Mouse (Mus musculus) liver, embryonic 13.5 days (tissue): ENCODE data around the gene Anks1. TPM values are rescaled to one million over a fixed set of nuclear protein-coding genes. Genes with fewer than 3 reads are reported as not detected.

ENCODE experiments used
- ATAC-seq: fragments of 200-750 bp; cut with Nextera tagmentation; 2 replicates; pipeline ENCODE4 v1.8.0; 2017; ENCODE audit warnings: low read depth, mild to moderate bottlenecking, moderate number of reproducible peaks, moderate library complexity
- DNase-seq: peaks from one replicate; pipeline ENCODE4 v3.0.0; 2022
- H3K27ac ChIP-seq: fragments of 300-500 bp; sonication (generic); 2 replicates; pipeline ENCODE4 v1.5.1; 2015; ENCODE audit warnings: moderate library complexity, mild to moderate bottlenecking, inconsistent platforms
- H3K27me3 ChIP-seq: fragments of 300-500 bp; sonication (generic); 2 replicates; pipeline ENCODE4 v1.6.1; 2015; ENCODE audit warnings: mild to moderate bottlenecking, inconsistent platforms
- H3K36me3 ChIP-seq: fragments of 300-500 bp; sonication (generic); 2 replicates; pipeline ENCODE4 v1.6.1; 2015; ENCODE audit warnings: mild to moderate bottlenecking, inconsistent platforms
- H3K4me1 ChIP-seq: fragments of 300-500 bp; sonication (generic); replicated peaks from 2 replicates; pipeline ENCODE4 v1.6.1; 2015; ENCODE audit warnings: inconsistent platforms
- H3K4me2 ChIP-seq: fragments of 300-500 bp; sonication (generic); 2 replicates; pipeline ENCODE4 v1.6.1; 2015; ENCODE audit warnings: inconsistent platforms, mild to moderate bottlenecking, moderate library complexity
- H3K4me3 ChIP-seq: fragments of 300-500 bp; sonication (generic); replicated peaks from 2 replicates; pipeline ENCODE4 v1.5.1; 2015; ENCODE audit warnings: mild to moderate bottlenecking, inconsistent platforms
- H3K9ac ChIP-seq: fragments of 300-500 bp; sonication (generic); 2 replicates; pipeline ENCODE4 v1.6.1; 2015; ENCODE audit warnings: mild to moderate bottlenecking, inconsistent platforms
- H3K9me3 ChIP-seq: fragments of 300-500 bp; sonication (generic); replicated peaks from 2 replicates; pipeline ENCODE4 v1.6.1; 2016; ENCODE audit warnings: inconsistent platforms
- WGBS: fragments of 180-500 bp; shearing (Covaris S2); methylation state at CpG from one replicate; pipeline ENCODE4 v1.1.7; 2015; ENCODE audit not compliant: insufficient replicate concordance; 5-methylcytosine and 5-hydroxymethylcytosine counted together
- polyA plus RNA-seq: library from polyadenylated mRNA; unstranded; fragments of >200 nt; fragmentation: Nextera tagmentation; extraction: Ambion mirVana; gene quantifications from 2 replicates; pipeline ENCODE4 v1.2.1, GENCODE M21; 2015

Anks1 gene
- polyA plus RNA-seq, 1 experiment from 2014 or later = 3.1 TPM

DNA sequence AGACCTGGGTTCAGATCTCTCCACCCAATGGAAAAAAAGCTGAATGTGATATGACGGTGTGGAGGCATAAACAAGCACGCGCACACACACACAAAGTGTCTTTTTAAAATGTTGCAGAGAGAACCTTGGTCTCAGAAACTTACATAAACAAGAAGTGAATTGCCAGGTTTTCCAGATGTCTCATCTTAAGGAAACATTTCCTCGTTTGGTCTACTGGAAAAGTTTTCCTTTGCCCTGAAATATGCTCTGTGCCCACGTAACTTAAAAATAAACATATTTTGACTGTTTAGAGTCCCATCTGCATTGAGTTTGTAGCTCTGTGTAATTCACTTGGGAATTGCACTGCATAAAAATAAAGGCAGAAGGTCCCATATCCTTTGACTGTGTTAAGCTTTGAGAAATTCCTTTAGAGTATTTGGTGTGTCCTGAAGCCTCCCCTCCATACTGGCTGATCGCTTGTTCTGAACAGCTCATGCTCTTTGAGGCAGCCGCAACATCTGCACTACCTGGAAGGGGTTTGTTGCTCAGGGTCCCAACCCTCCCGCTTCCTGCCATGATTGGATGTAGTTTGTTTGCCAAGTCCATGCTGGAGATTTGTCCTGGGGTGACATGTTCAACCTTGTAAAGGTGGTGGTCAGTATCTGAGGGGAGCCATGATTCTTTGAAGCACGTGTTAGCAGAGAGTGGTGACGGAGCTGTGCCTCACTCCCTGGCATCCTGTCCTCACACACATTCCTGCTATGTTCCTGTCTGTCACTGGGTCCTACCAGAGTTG, 25.2 kb downstream of the Anks1 start:
- DNase-seq (no peak), ATAC-seq (no peak)
- Histone ChIP-seq H3K9ac (no peak overlapping the region), H3K36me3 (no peaks in the 10 kb centered on the region), H3K4me1 (peaks cover 14% of the 10 kb centered on the region; the same call in 1 of the 2 replicates), H3K27ac (no peak overlapping the region), H3K4me2 (no peak overlapping the region), H3K4me3 (no peak overlapping the region), H3K27me3 (no peaks in the 10 kb centered on the region), H3K9me3 (no peaks in the 10 kb centered on the region)
- 81% methylated on average over 10 of the region's 10 CpGs for WGBS

DNA sequence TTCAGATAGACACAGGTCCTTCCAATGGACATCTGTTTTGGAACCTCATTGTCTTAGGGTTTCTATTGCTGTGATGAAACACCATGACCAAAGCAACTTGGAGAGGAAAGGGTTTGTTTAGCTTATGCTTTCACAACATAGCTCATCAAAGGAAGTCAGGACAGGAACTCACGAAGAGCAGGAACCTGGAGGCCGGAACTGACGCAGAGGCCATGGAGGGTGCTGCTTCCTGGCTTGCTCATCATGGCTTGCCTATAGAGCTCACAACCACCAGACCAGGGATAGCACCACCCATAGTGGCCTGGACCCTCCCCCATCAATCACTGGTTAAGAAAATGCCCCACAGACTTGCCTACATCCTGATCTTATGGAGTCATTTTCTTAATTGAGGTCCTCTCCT, 26.0 kb downstream of the Anks1 start:
- Histone ChIP-seq H3K4me3 (no peak overlapping the region), H3K9ac (no peak overlapping the region), H3K36me3 (no peaks in the 10 kb centered on the region), H3K4me1 (peaks cover 15% of the 10 kb centered on the region), H3K9me3 (no peaks in the 10 kb centered on the region), H3K4me2 (no peak overlapping the region), H3K27ac (no peak overlapping the region), H3K27me3 (no peaks in the 10 kb centered on the region)
- ATAC-seq (no peak), DNase-seq (no peak)
- 54% methylated on average over 3 of the region's 3 CpGs for WGBS

DNA sequence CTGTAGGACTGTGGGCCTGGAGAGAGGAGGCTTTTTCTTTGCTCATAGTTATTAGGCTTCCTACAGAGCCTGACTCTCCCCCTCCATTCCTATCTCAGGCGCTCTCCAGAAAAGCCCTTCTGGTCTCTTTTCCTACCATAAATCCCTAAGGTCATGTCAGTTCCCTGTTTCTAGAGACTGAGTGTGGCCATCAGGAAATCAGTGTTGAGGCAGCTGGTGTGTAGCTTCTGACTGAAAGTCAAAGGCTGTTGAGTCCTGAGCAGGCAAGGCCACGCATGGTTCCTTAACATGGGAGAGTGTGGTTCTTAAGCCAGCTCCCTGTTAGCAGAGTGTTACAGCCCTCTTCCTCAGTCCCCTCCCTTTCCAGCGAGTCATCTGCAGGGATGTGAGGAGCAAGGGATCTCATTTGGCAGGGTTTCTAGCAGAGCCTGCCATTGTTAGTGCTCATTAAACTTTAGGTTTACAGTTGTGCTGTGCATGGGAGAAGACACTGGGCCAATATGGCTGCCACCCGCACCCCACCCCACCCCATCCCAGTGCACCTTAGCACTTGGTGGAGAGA, 28.0 kb downstream of the Anks1 start:
- DNase-seq = no peak
- WGBS = 77% methylated on average over 4 of the region's 4 CpGs
- H3K9me3 ChIP-seq = no peaks in the 10 kb centered on the region

GRCm38 (mm10) chr17:27938121-27938754, 29.1 kb downstream of the Anks1 start:
- Histone ChIP-seq H3K4me2 (no peak overlapping the region), H3K9ac (no peak overlapping the region), H3K4me3 (no peak overlapping the region), H3K36me3 (no peaks in the 10 kb centered on the region), H3K27me3 (no peaks in the 10 kb centered on the region), H3K27ac (no peak overlapping the region), H3K9me3 (no peaks in the 10 kb centered on the region), H3K4me1 (peaks cover 20% of the 10 kb centered on the region)
- ATAC-seq = no peak
- 64% methylated on average over 12 of the region's 12 CpGs for WGBS
- no peak for DNase-seq

More for the DNA sequence above, 28.0 kb downstream of the Anks1 start:
- Histone ChIP-seq H3K36me3 (no peaks in the 10 kb centered on the region), H3K4me2 (no peak overlapping the region), H3K4me1 (peaks cover 20% of the 10 kb centered on the region), H3K4me3 (no peak overlapping the region), H3K27me3 (no peaks in the 10 kb centered on the region), H3K27ac (no peak overlapping the region), H3K9ac (no peak overlapping the region)
- ATAC-seq = no peak

DNA sequence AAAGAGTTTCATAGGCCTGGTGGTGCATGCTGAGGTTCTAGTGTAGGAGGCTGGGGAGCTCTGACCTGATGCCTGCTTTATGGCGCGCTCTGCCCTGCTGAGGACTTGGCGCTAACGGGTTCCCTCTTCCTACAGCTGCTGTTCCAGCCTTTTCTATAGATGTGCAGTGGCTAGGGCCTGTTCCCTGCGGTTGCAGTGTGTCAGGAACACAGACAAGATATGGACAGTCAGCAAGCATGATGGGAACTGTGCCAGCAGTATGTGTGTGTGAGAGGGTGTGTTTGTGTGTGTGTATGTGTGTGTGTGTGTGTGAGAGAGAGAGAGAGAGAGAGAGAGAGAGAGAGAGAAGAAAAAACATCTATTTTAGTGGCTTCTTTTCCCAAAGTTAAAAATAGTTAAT, 29.9 kb downstream of the Anks1 start:
- Histone ChIP-seq H3K4me1 (peaks cover 20% of the 10 kb centered on the region), H3K4me2 (no peak overlapping the region), H3K27ac (no peak overlapping the region), H3K4me3 (no peak overlapping the region), H3K27me3 (no peaks in the 10 kb centered on the region), H3K9ac (no peak overlapping the region), H3K36me3 (no peaks in the 10 kb centered on the region), H3K9me3 (no peaks in the 10 kb centered on the region)
- no peak for DNase-seq
- WGBS = 81% methylated on average over 5 of the region's 5 CpGs
- no peak for ATAC-seq

- 51% methylated on average over 4 of the region's 4 CpGs for WGBS
- DNase-seq (no peak), ATAC-seq (no peak)
Observed at GRCm38 (mm10) chr17:27940352-27940751, 31.2 kb downstream of the Anks1 start.

GRCm38 (mm10) chr17:27941178-27941577, 32.1 kb downstream of the Anks1 start:
- DNase-seq (no peak), ATAC-seq (no peak)
- peaks cover 33% of the 10 kb centered on the region for H3K4me1 ChIP-seq
- H3K27ac ChIP-seq = no peak overlapping the region
- H3K36me3 ChIP-seq = no peaks in the 10 kb centered on the region
- H3K4me2 ChIP-seq = no peak overlapping the region
- no peaks in the 10 kb centered on the region for H3K27me3 ChIP-seq
- no peak overlapping the region for H3K9ac ChIP-seq
- H3K9me3 ChIP-seq = no peaks in the 10 kb centered on the region
- whole genome bisulfite sequencing = 63% methylated on average over 5 of the region's 5 CpGs
- H3K4me3 ChIP-seq = no peak overlapping the region

More at GRCm38 (mm10) chr17:27940352-27940751, 31.2 kb downstream of the Anks1 start:
- Histone ChIP-seq H3K9ac (no peak overlapping the region), H3K9me3 (no peaks in the 10 kb centered on the region), H3K4me3 (no peak overlapping the region), H3K27ac (no peak overlapping the region), H3K27me3 (no peaks in the 10 kb centered on the region), H3K4me1 (peaks cover 24% of the 10 kb centered on the region), H3K4me2 (no peak overlapping the region), H3K36me3 (no peaks in the 10 kb centered on the region)

DNA sequence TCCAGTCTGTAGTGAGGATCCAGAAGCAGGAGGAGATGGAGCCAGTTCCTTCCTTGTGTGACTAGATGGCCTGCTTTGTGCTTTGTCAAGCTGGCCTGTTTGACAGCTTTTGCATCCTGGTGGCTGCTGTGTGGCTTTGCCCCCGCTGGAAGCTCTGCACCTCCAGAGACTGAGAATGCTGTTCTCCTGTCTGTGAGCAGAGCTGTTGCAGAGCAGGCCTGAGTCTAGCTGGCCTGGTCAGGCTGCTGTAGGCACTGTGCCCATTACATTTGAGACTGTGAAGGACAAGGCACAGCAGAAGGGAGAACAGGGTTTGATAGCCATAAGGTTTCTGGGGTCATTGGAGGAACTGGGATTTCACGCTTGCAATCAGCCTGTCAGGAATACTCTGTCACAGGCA, 32.6 kb downstream of the Anks1 start:
- WGBS = 63% methylated on average over 2 of the region's 2 CpGs
- H3K4me3 ChIP-seq = no peak overlapping the region
- no peak overlapping the region for H3K27ac ChIP-seq
- H3K27me3 ChIP-seq = no peaks in the 10 kb centered on the region
- H3K36me3 ChIP-seq = no peaks in the 10 kb centered on the region
- H3K4me2 ChIP-seq = no peak overlapping the region
- DNase-seq (no peak), ATAC-seq (no peak)
- peaks cover 35% of the 10 kb centered on the region for H3K4me1 ChIP-seq
- H3K9me3 ChIP-seq = no peaks in the 10 kb centered on the region
- H3K9ac ChIP-seq = no peak overlapping the region

DNA sequence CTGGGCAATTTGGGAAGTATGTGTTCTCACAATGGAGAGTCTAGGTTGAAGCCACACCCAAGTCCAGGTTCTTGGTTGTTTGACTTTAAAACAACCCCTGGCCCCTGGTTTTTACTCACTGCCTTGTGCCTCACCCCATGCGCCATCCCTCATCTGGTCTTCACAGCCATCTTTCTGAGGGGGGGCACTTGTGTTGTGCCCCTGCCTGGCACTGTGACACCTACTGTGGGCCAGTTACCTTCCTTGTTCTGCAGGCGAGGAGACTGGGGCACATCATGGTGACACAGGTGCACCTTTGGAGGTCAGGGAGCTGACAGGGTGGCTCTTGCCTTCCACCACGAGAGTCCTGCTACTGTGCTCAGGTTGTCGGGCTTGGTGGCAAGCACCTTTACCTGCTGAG, 33.0 kb downstream of the Anks1 start:
- Histone ChIP-seq H3K9me3 (no peaks in the 10 kb centered on the region), H3K4me1 (peaks cover 35% of the 10 kb centered on the region), H3K4me2 (no peak overlapping the region), H3K4me3 (no peak overlapping the region), H3K9ac (no peak overlapping the region), H3K27ac (no peak overlapping the region), H3K36me3 (no peaks in the 10 kb centered on the region), H3K27me3 (no peaks in the 10 kb centered on the region)
- 66% methylated on average over 4 of the region's 4 CpGs for WGBS
- no peak for DNase-seq
- no peak for ATAC-seq

DNA sequence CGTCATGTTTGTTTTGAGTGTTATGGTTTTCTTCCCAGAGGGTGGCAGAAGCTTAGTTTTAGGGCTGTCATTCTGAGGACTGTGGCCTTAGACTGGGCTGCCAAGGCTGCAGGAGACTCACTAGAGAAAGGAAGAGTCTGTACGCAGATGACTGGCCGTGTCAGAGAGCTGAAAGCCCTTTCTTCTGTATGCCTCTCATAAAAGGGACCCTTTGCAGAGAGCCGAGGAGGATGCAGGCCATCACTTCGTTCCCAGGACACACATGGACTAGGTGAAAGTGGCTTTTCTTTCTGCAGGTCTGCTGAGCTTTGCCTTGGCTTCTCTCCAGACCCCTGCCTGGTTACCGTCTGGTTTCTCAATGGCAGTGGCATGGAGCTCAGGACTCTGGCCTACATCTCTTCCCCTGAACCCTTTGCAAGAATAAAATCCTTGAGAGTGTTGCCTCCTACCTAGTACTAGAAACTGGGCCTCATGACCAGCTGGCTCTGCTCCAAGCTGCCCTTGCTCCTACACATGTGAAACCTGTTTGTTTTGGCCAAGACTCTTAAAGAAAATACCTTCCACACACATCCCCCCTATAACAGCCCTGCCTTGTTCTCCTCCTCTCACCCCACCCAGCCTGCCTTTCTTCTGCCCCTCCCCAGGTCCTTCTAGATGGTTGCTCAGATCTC, 36.6 kb downstream of the Anks1 start:
- DNase-seq = no peak
- no peak for ATAC-seq
- no peaks in the 10 kb centered on the region for H3K36me3 ChIP-seq
- H3K27ac ChIP-seq = no peak overlapping the region
- H3K4me2 ChIP-seq = no peak overlapping the region
- no peak overlapping the region for H3K9ac ChIP-seq
- no peaks in the 10 kb centered on the region for H3K9me3 ChIP-seq
- H3K27me3 ChIP-seq = no peaks in the 10 kb centered on the region
- WGBS = 72% methylated on average over 6 of the region's 6 CpGs
- peaks cover 14% of the 10 kb centered on the region for H3K4me1 ChIP-seq
- H3K4me3 ChIP-seq = no peak overlapping the region

DNA sequence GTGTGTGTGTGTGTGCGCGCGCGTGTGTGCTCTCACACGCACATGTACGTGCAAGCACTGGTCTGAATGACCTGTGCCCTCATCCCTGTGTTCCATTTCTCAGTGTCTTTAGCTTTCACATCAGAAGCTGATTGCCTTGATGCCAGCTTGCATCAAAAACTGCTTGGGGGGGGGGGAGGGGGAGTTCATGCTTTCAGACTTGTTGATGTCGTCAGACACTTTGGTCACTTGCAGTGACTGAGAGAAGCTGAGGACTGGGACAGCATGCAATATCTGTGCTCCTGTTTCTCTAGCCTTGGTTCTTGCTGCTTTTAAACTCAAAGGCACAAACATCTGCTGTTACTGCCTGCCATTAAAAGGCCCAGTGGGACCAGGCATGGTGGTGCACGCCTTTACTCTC, 37.3 kb downstream of the Anks1 start:
- Histone ChIP-seq H3K4me2 (no peak overlapping the region), H3K27me3 (no peaks in the 10 kb centered on the region), H3K9me3 (no peaks in the 10 kb centered on the region), H3K27ac (no peak overlapping the region), H3K4me1 (peaks cover 14% of the 10 kb centered on the region), H3K4me3 (no peak overlapping the region), H3K36me3 (no peaks in the 10 kb centered on the region), H3K9ac (no peak overlapping the region)
- DNase-seq (no peak), ATAC-seq (no peak)
- 89% methylated on average over 8 of the region's 8 CpGs for WGBS
